Mouse (Mus musculus) limb, embryonic 10.5 days (tissue): ENCODE measurements around the gene Ahrr. TPM values are rescaled to one million over a fixed set of nuclear protein-coding genes. Genes with fewer than 3 reads are reported as not detected.
A peak's percentile ranks its signal among the peaks of the same experiment; 100 is the strongest.

Experiments used
- DNase-seq: peaks from one replicate; pipeline ENCODE4 v3.0.0-alpha.2; 2017; ENCODE audit warnings: low spot score
- H3K27ac ChIP-seq: fragments of 300-500 bp; sonication (generic); 2 replicates; pipeline ENCODE4 v1.5.1; 2016; ENCODE audit warnings: mild to moderate bottlenecking
- H3K27me3 ChIP-seq: fragments of 300-500 bp; sonication (generic); 2 replicates; pipeline ENCODE4 v1.6.1; 2016; ENCODE audit warnings: low read depth, mild to moderate bottlenecking; ENCODE audit not compliant: poor library complexity, severe bottlenecking
- H3K36me3 ChIP-seq: fragments of 300-500 bp; sonication (generic); 2 replicates; pipeline ENCODE4 v1.6.1; 2016; ENCODE audit warnings: mild to moderate bottlenecking, moderate library complexity
- H3K4me1 ChIP-seq: fragments of 300-500 bp; sonication (generic); 2 replicates; pipeline ENCODE4 v1.6.1; 2016
- H3K4me3 ChIP-seq: fragments of 300-500 bp; sonication (generic); 2 replicates; pipeline ENCODE4 v1.5.1; 2016; ENCODE audit warnings: mild to moderate bottlenecking, moderate library complexity
- H3K9me3 ChIP-seq: fragments of 300-500 bp; sonication (generic); replicated peaks from 2 replicates; pipeline ENCODE4 v1.6.1; 2016; ENCODE audit warnings: mild to moderate bottlenecking
- WGBS: fragments of 180-500 bp; shearing (Covaris S2); methylation state at CpG from one replicate; pipeline ENCODE4 v1.1.7; 2016; 5-methylcytosine and 5-hydroxymethylcytosine counted together
- polyA plus RNA-seq: library from polyadenylated mRNA; unstranded; fragments of >200 nt; fragmentation: Nextera tagmentation; extraction: Ambion mirVana; gene quantifications from 2 replicates; pipeline ENCODE4 v1.2.1, GENCODE M21; 2016

The Ahrr gene
- polyA plus RNA-seq = 1.1 TPM in 2 replicates

DNA sequence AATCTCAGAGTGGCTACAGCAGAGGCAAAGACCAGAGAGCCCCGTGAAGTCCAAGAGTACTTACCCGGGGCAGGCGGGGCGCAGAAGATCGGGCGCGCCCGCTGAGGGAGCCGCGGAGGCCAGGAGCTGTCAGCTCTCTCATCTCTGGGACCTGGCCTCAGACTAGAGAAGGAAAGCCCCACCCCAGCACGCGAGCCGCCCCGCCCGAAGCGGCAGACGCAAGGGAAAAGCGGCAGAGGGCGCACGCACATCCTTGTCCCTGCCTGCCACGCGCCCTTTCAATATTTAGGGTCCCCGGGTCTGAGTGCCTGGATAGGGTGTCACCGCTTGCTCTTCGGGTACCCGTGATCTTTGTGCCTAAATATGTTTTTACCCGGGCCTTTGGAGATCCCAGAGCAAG is at the start of gene Ahrr:
Gene Ahrr, minus strand, starts transcription at position 165 of the 400 bp plus-strand sequence.
- peaks cover 9% of the 10 kb centered on the region; the same call in 1 of the 2 replicates for H3K4me1 ChIP-seq
- no peak within 1 kb of the TSS for H3K27ac ChIP-seq
- no peaks in the 10 kb centered on the region for H3K36me3 ChIP-seq
- H3K27me3 ChIP-seq = peaks cover 33% of the 10 kb centered on the region
- peak; percentile 73 for DNase-seq
- under 1% methylated on average over 27 of the region's 27 CpGs for WGBS
- H3K4me3 ChIP-seq = peak within 1 kb of the TSS; percentile 41
- no peaks in the 10 kb centered on the region for H3K9me3 ChIP-seq

DNA sequence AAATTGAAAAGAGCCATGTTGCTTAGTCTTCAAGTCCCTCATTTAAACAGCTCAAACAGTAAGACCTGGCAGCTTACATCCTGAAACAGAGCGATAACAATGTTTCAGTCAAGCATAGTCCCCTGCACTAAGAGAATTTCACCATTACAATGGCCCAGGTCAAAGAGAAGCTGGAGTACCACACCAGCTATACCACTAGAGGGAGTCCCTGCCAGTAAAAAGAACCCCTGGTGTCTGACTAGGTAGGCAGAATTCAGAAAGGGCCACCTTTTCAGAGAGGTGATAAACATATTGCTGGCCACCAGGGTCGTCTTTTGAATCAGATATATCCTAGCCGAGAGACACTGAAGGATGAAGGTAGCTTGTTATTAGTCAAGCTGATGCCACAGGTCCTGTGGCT is 48.9 kb upstream of the Ahrr start:
- peaks cover 78% of the 10 kb centered on the region for H3K36me3 ChIP-seq
- H3K27me3 ChIP-seq = no peaks in the 10 kb centered on the region
- no peak for DNase-seq
- 57% methylated on average over 3 of the region's 3 CpGs for WGBS
- no peak overlapping the region for H3K4me3 ChIP-seq
- no peaks in the 10 kb centered on the region for H3K9me3 ChIP-seq
- H3K27ac ChIP-seq = no peak overlapping the region
- no peaks in the 10 kb centered on the region for H3K4me1 ChIP-seq

DNA sequence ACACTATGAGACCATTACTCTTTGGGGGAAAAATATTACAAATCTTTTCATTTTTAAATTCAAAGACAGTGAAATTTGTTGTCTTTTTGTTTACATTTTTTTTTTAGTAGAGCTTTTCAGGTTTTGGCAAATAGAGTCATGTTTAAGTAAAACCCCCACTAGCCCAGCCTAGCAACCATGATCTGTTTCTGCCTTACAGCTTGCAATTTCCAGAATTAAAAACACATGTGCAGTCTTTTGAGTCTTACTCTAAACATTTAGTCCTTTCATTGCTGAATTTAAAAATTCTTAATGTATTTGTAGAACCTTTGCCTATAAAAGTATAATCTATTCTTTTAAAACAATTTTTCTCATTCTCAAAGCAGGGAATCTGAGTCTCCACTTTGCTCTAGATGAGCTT is 37.2 kb upstream of the Ahrr start:
- DNase-seq = no peak
- no peaks in the 10 kb centered on the region for H3K27me3 ChIP-seq
- H3K4me3 ChIP-seq = no peak overlapping the region
- no peaks in the 10 kb centered on the region for H3K9me3 ChIP-seq
- H3K36me3 ChIP-seq = peaks cover 86% of the 10 kb centered on the region
- H3K27ac ChIP-seq = no peak overlapping the region
- H3K4me1 ChIP-seq = no peaks in the 10 kb centered on the region

DNA sequence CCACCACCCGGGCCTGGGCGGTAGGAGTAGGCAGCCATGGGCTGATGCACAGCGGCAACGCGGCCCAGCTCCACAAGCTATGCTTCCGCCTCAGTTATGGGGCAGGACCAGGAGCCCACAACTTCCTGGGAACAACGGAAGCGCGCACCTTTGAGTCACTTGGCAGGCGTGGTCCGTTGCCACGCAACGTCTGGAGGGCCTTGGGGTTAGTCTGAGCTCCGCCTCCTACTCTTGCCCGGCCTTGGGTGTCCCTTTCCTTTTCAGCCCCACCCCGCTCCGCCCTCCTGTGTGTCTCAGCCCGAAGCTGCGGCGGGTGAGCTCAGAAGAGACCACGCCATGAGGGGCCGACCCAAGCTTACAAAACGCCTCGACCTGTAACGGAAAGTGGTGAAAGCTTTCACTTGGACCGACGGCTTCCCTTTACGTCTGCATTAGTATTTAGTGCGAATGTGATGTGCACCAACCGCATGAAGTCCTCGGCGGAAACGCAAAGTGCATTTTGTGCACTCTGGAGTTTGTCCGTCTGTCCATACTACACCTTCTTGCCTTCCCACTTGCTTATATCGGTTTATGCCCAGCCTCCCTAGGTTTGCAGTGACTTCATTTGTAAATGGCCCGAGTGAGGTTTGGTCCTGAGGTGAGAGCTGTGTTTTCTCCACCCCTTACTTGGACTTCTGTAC is 25.2 kb upstream of the Ahrr start, which contains the start of gene Pdcd6:
Gene Pdcd6, minus strand, starts transcription at position 411 of the 680 bp plus-strand sequence.
- H3K9me3 ChIP-seq = no peaks in the 10 kb centered on the region
- 1% methylated on average over 36 of the region's 36 CpGs for WGBS
- peaks cover 16% of the 10 kb centered on the region for H3K4me1 ChIP-seq
- H3K27me3 ChIP-seq = no peaks in the 10 kb centered on the region
- peaks cover 46% of the 10 kb centered on the region for H3K36me3 ChIP-seq
- H3K27ac ChIP-seq = peak within 1 kb of the TSS; percentile 85
- peak within 1 kb of the TSS; percentile 85 for H3K4me3 ChIP-seq
- DNase-seq = peak; percentile 93

DNA sequence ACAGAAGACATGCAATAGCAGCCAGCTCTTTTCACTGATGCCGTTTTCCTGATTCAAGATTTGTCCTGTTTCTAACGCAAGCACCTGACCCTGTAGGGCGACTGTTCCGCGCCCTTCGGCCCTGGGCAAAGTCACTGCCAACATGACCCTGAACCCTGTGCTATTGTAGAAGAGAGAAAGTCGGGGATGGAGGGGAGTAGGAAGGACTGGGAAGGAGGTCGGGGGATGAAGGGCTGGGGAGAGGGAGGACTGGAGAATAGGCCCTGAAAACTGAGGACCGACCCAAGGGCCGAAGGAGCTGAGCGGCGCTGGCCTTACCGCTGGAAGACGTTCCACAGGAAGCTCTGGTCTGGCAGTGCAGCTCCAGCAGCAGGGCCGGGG is 24.6 kb upstream of the Ahrr start:
- no peaks in the 10 kb centered on the region for H3K9me3 ChIP-seq
- H3K27ac ChIP-seq = peak overlapping the region; percentile 85
- H3K4me1 ChIP-seq = peaks cover 16% of the 10 kb centered on the region
- DNase-seq = no peak
- WGBS = 4% methylated on average over 15 of the region's 15 CpGs
- H3K36me3 ChIP-seq = peaks cover 41% of the 10 kb centered on the region
- peak overlapping the region; percentile 85 for H3K4me3 ChIP-seq
- H3K27me3 ChIP-seq = no peaks in the 10 kb centered on the region

DNA sequence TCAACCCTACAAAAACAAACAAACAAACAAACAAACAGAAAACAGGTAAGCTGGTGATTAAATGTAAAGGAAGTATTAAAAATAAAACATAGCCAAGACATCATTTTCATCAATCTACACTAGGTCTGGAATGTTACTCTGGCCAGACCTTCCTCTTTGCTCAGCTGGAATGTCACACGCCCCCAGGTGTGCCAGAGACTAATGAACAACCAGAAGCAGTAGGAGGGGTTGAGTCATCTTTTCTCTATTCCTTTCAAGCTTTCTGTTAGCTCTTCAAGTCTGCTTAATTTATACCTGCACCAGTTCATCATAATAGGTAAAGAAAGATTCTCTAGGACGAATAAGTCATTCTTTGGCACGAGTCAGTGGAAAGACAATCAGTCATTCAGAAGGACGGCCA is 24.3 kb upstream of the Ahrr start:
- no peaks in the 10 kb centered on the region for H3K9me3 ChIP-seq
- no peak for DNase-seq
- peak overlapping the region; percentile 85 for H3K4me3 ChIP-seq
- H3K4me1 ChIP-seq = peaks cover 16% of the 10 kb centered on the region
- peak overlapping the region; percentile 85 for H3K27ac ChIP-seq
- 26% methylated on average over 4 of the region's 4 CpGs for WGBS
- H3K27me3 ChIP-seq = no peaks in the 10 kb centered on the region
- peaks cover 40% of the 10 kb centered on the region for H3K36me3 ChIP-seq

DNA sequence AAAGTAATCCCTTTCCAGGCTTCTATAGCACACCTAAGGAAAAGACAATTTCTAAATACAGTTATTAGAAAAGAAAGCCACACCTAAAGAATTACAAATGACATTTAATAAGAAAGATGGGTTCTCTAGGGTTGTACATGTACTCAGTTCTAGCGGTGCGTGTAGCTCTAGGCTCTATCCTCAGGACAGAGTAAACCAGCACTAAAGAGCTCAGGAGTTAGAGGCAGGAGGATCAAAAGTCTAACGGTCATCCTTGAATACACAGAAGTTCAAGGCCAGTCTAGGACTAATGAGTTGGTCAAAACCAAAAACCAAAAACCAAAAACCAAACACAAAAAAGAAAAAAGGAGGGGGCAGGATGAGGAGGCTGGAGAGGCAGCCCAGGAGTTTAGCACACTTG is 22.5 kb upstream of the Ahrr start:
- no peak overlapping the region for H3K4me3 ChIP-seq
- H3K27ac ChIP-seq = no peak overlapping the region
- WGBS = 96% methylated on average over 3 of the region's 3 CpGs
- H3K9me3 ChIP-seq = no peaks in the 10 kb centered on the region
- H3K27me3 ChIP-seq = no peaks in the 10 kb centered on the region
- no peak for DNase-seq
- peaks cover 16% of the 10 kb centered on the region for H3K4me1 ChIP-seq
- peaks cover 40% of the 10 kb centered on the region for H3K36me3 ChIP-seq

DNA sequence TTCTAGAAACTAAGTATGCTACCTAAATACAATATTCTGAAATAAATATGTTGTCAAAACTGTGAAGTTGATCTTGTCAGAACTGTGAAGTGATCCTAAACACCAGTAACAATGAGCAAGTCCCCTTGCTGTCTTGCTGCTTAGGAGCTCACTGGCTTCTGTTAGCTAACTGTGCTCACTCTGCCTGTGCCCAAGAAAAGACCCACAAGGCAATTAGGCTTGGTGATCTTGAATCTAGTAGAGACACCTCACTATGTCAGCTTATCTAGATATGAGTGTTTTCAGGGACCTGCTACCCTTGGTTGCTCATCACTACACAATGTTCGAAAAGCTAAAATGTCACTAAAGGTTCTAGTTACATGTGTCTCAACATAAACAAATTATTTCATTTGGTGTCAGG is 13.6 kb upstream of the Ahrr start:
- Histone ChIP-seq H3K27me3 (no peaks in the 10 kb centered on the region), H3K4me3 (no peak overlapping the region), H3K36me3 (peaks cover 91% of the 10 kb centered on the region), H3K4me1 (no peaks in the 10 kb centered on the region), H3K27ac (no peak overlapping the region), H3K9me3 (no peaks in the 10 kb centered on the region)
- no peak for DNase-seq
- WGBS = 90% methylated on average over 1 of the region's 1 CpGs

DNA sequence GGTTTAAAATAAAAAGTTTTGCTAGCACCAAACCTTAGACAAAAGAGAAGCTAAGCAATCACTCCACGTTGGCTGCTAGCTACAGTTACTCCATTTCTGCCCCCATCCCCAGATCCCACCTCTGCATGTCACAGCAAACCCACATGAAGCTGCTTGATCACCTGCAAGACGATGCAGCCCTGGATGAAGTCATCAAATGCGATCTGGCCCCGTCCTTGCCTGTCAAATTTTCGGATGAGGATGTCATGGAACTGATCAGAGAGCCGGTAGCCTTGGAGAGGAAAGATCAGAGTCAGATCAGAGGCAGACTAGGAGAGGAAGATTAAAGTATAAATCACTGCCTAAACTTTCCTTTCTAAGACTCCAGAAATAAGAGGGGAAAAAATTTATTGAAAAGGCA is 13.2 kb upstream of the Ahrr start:
- no peak for DNase-seq
- Histone ChIP-seq H3K9me3 (no peaks in the 10 kb centered on the region), H3K4me3 (no peak overlapping the region), H3K36me3 (peaks cover 87% of the 10 kb centered on the region), H3K27me3 (no peaks in the 10 kb centered on the region), H3K4me1 (no peaks in the 10 kb centered on the region), H3K27ac (no peak overlapping the region)
- 92% methylated on average over 6 of the region's 6 CpGs for WGBS

DNA sequence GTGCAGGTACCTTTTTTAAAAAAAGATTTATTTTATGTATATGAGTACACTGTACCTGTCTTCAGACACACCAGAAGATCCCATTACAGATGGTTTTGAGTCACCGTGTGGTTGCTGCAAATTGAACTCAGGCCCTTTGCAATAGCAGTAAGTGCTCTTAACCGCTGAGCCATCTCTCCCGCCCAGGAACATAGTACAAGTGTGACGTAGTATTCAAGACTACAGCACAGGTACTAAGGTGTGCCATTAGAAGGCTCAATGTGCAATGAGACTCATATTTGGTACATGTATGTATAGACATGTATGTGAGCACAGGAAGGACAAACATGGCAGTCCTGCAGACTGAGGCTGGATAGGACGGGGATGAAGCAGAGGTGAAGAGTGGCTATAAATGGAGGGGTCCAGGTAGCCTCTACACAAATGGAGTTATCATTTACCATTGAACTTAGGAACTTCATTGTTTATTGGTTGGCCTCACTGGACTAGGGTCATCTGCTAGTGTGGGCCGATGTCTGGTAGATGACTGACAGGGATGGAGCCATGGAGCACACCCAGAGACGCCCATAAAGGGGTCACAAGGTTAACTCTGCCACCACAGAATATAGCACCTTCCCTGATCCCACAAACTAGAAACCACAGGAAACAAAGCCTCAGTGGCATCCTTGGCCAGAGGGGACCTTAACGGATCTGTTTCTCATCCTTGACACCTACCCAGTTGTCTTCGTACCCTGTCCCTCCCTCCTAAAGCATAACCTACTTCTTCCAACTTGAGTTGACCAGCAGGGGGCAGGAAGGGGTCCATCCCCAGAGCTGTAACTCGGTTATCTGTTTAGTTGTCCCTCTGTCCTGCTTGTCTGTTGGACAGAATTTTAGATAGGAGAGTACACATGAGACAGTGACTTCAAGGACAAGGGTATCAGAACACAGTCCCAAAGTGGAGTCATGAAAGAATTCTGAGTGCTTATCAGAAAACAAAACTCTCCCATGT is 10.2 kb upstream of the Ahrr start:
- DNase-seq = no peak
- no peak overlapping the region for H3K4me3 ChIP-seq
- no peaks in the 10 kb centered on the region for H3K9me3 ChIP-seq
- H3K4me1 ChIP-seq = no peaks in the 10 kb centered on the region
- peaks cover 57% of the 10 kb centered on the region for H3K36me3 ChIP-seq
- H3K27me3 ChIP-seq = no peaks in the 10 kb centered on the region
- no peak overlapping the region for H3K27ac ChIP-seq
- 82% methylated on average over 10 of the region's 10 CpGs for WGBS

DNA sequence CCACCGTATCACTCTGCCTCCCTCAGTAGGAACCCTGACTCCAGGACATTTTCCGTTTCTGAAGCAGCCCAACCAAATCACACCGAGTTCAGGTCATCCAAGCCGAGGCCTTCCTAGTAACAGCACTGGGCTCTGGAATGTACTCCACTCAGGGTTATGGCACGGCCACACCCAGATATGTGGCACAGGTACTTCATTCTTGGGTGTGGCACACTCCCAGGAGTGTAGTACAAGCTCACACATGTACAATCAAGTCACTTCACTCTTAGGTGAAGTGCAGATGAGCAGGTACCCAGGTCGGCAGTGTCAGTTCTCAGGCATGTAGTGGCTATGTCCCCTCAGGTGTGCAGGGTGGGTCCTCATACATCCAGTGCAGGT is 9.5 kb upstream of the Ahrr start:
- Histone ChIP-seq H3K36me3 (peaks cover 50% of the 10 kb centered on the region), H3K27me3 (no peaks in the 10 kb centered on the region), H3K27ac (no peak overlapping the region), H3K9me3 (no peaks in the 10 kb centered on the region), H3K4me1 (no peaks in the 10 kb centered on the region), H3K4me3 (no peak overlapping the region)
- WGBS = 85% methylated on average over 6 of the region's 6 CpGs
- no peak for DNase-seq

DNA sequence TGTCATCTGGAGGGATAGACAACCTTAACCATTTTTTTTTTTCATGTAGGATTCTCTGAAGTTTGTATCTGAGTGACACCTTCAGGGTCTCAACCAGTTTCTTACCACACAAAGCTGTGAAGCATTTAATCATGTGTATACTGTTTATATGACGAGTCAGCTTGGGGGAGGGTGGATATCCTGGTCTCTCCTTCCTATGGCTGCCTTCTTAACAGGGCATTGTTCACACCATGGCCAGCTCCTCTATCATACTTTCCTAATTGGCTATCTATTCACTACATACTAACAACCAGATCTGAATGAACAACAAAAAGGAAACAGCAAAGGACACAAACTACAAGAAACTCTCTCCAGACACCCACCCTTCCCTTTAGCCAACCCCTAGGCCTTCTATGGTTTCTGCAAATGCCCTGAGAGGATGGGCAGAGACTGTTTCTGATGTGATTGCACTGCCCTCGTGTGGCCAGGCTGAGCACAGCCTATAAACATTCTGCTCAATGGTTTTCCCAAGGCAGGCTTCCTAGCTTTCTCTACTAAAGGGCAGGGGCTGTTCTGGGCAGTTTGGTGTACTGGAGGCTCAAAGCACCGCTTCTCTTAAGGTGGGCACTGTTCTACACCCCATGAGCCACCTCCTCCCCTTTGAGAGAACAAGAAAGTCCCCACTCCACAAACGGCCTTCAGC is 8.9 kb upstream of the Ahrr start:
- 46% methylated on average over 4 of the region's 4 CpGs for WGBS
- peak; percentile 79 for DNase-seq
- no peaks in the 10 kb centered on the region for H3K4me1 ChIP-seq
- H3K27ac ChIP-seq = no peak overlapping the region
- H3K4me3 ChIP-seq = no peak overlapping the region
- no peaks in the 10 kb centered on the region for H3K9me3 ChIP-seq
- peaks cover 44% of the 10 kb centered on the region for H3K36me3 ChIP-seq
- no peaks in the 10 kb centered on the region for H3K27me3 ChIP-seq

DNA sequence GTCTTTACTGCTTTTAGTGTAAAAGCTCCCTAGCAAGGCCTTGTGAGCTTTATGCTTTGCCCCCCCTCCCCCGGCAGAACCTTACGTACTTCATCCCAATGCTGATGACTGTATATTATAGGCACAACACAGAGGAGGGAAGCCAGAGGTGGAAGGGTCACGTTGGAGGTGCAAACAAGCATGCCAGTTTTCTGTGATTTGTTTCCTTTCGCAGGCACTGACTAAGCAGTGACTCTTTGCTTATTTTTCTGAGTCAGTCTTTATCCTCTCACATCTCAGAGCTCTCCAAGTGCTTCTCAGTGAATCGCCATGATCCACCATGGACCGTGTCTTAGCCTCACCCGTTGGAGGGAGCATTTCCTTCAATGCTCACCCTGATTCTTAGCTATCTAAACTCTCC is 4.2 kb upstream of the Ahrr start:
- WGBS = 85% methylated on average over 7 of the region's 7 CpGs
- H3K27ac ChIP-seq = no peak overlapping the region

More for the DNA sequence above, 4.2 kb upstream of the Ahrr start:
- no peaks in the 10 kb centered on the region for H3K36me3 ChIP-seq
- no peaks in the 10 kb centered on the region for H3K9me3 ChIP-seq
- peaks cover 22% of the 10 kb centered on the region for H3K27me3 ChIP-seq
- no peak for DNase-seq
- H3K4me1 ChIP-seq = peaks cover 9% of the 10 kb centered on the region; the same call in 1 of the 2 replicates
- no peak overlapping the region for H3K4me3 ChIP-seq
